Mouse (Mus musculus) lung, embryonic 16.5 days (tissue): Measurements from ENCODE around the gene Llgl1. TPM values are rescaled to one million over a fixed set of nuclear protein-coding genes. Genes with fewer than 3 reads are reported as not detected.

Experiments used
- ATAC-seq: fragments of 200-750 bp; cut with Nextera tagmentation; 2 replicates; pipeline ENCODE4 v1.8.0; 2017; ENCODE audit warnings: low read depth, mild to moderate bottlenecking, moderate library complexity
- H3K27ac ChIP-seq: fragments of 300-500 bp; sonication (generic); 2 replicates; pipeline ENCODE4 v1.5.1; 2014; ENCODE audit warnings: mild to moderate bottlenecking, control low read depth, low read length
- H3K27me3 ChIP-seq: fragments of 300-500 bp; sonication (generic); 2 replicates; pipeline ENCODE4 v1.6.1; 2014; ENCODE audit warnings: low read depth, low read length, mixed read lengths; ENCODE audit not compliant: control insufficient read depth, insufficient read depth
- H3K36me3 ChIP-seq: fragments of 300-500 bp; sonication (generic); 2 replicates; pipeline ENCODE4 v1.6.1; 2014; ENCODE audit warnings: low read length; ENCODE audit not compliant: control insufficient read depth, insufficient read depth
- H3K4me1 ChIP-seq: fragments of 300-500 bp; sonication (generic); replicated peaks from 2 replicates; pipeline ENCODE4 v1.6.1; 2014; ENCODE audit warnings: low read length, mixed read lengths; ENCODE audit not compliant: control insufficient read depth, insufficient read depth
- H3K4me2 ChIP-seq: fragments of 300-500 bp; sonication (generic); 2 replicates; pipeline ENCODE4 v1.6.1; 2014; ENCODE audit warnings: low read depth, low read length, control low read depth
- H3K4me3 ChIP-seq: fragments of 300-500 bp; sonication (generic); 2 replicates; pipeline ENCODE4 v1.5.1; 2014; ENCODE audit warnings: mild to moderate bottlenecking, low read length, control low read depth
- H3K9ac ChIP-seq: fragments of 300-500 bp; sonication (generic); 2 replicates; pipeline ENCODE4 v1.6.1; 2014; ENCODE audit warnings: low read length, control low read depth
- H3K9me3 ChIP-seq: fragments of 300-500 bp; sonication (generic); 2 replicates; pipeline ENCODE4 v1.6.1; 2016; ENCODE audit warnings: low read length; ENCODE audit not compliant: control insufficient read depth
- WGBS: fragments of 180-500 bp; shearing (Covaris S2); extraction: QIAGEN DNeasy Blood & Tissue Kit; methylation state at CpG from one replicate; pipeline ENCODE4 v1.1.7; 2014; 5-methylcytosine and 5-hydroxymethylcytosine counted together
- polyA plus RNA-seq: library from polyadenylated mRNA; unstranded; fragments of >200 nt; fragmentation: Nextera tagmentation; extraction: Ambion mirVana; gene quantifications from 2 replicates; pipeline ENCODE4 v1.2.1, GENCODE M21; 2015

The Llgl1 gene
- polyA plus RNA-seq, 1 experiment from 2014 or later = 51.3 TPM

DNA sequence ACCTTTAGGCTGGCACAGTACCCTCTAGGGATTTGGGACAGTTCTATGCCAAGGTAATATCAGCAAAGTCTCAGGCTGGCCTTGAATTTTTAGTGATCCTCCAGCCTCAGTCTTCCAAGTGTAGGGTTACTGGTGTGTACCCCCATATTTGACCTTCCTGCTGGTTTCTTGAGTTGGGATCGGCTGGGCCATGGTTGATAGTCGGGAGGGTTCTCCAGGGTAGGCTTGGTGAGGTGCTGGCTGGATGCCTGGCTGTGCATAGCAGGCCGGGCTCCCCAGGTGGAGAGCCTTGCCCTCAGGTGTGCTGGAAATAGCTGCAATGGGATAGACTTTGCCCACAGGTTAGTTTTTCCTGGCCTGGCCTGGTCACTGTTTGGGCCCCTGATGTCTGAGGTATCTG is 5.7 kb downstream of the Llgl1 start:
- H3K4me1 ChIP-seq = peaks cover 15% of the 10 kb centered on the region
- WGBS = 79% methylated on average over 3 of the region's 3 CpGs

DNA sequence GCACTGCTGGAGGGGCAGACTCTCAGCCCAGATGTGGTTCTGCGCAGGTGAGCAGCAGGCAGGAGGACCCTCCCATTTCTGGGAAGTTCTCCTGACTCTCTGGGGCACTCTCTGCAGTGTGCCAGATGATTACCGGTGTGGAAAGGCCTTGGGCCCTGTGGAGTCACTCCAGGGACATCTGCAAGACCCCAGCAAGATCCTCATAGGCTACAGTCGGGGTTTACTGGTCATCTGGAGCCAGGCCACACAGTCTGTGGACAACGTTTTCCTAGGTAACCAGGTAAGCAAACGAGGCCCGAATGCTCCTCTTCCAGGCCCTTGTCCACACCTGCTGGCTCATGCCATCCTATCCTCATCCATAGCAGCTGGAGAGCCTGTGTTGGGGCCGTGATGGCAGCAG is 6.6 kb downstream of the Llgl1 start:
- H3K9ac ChIP-seq = no peak overlapping the region
- no peak for ATAC-seq
- WGBS = 87% methylated on average over 7 of the region's 7 CpGs
- no peak overlapping the region for H3K4me2 ChIP-seq
- no peaks in the 10 kb centered on the region for H3K27me3 ChIP-seq
- H3K4me3 ChIP-seq = no peak overlapping the region
- H3K4me1 ChIP-seq = peaks cover 7% of the 10 kb centered on the region
- H3K36me3 ChIP-seq = peaks cover 41% of the 10 kb centered on the region
- no peak overlapping the region for H3K27ac ChIP-seq
- H3K9me3 ChIP-seq = no peaks in the 10 kb centered on the region

More for the DNA sequence above, 5.7 kb downstream of the Llgl1 start:
- H3K9ac ChIP-seq = no peak overlapping the region
- no peak overlapping the region for H3K4me3 ChIP-seq
- H3K4me2 ChIP-seq = no peak overlapping the region
- H3K9me3 ChIP-seq = no peaks in the 10 kb centered on the region
- no peak for ATAC-seq
- peaks cover 34% of the 10 kb centered on the region for H3K36me3 ChIP-seq
- no peaks in the 10 kb centered on the region for H3K27me3 ChIP-seq
- H3K27ac ChIP-seq = no peak overlapping the region

DNA sequence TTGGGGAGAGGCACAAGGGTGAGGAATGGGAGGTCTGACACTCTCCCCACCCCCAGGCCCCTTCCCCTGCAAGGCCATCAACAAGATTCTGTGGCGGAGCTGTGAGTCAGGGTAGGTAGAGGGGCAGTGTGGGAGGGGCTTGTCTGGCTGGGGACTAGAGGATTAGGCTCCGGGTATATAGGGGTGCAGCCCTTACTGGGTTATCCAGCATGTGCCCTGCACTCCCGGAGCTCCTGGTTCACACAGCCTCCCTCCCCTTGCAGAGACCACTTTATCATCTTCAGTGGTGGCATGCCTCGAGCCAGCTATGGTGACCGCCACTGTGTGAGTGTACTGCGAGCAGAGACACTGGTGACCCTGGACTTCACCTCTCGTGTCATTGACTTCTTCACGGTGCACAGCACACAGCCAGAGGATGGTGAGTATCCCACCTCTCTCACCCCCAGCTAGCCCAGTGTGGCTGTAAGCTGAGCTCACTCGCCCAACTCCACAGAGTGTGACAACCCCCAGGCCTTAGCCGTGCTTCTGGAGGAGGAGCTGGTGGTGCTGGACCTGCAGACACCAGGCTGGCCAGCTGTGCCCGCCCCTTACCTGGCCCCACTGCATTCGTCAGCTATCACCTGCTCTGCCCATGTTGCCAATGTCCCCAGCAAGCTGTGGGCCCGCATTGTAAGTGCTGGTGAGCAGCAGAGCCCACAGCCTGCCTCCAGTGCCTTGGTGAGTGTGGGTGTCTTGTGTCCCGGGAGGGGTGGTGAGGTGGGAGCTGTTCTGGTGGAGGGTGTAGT is 7.4 kb downstream of the Llgl1 start:
- Histone ChIP-seq H3K27me3 (no peaks in the 10 kb centered on the region), H3K9ac (no peak overlapping the region), H3K4me2 (no peak overlapping the region), H3K36me3 (peaks cover 43% of the 10 kb centered on the region), H3K4me1 (peaks cover 3% of the 10 kb centered on the region; the same call in 1 of the 2 replicates), H3K9me3 (no peaks in the 10 kb centered on the region), H3K27ac (no peak overlapping the region), H3K4me3 (no peak overlapping the region)
- 84% methylated on average over 14 of the region's 14 CpGs for WGBS
- no peak for ATAC-seq

DNA sequence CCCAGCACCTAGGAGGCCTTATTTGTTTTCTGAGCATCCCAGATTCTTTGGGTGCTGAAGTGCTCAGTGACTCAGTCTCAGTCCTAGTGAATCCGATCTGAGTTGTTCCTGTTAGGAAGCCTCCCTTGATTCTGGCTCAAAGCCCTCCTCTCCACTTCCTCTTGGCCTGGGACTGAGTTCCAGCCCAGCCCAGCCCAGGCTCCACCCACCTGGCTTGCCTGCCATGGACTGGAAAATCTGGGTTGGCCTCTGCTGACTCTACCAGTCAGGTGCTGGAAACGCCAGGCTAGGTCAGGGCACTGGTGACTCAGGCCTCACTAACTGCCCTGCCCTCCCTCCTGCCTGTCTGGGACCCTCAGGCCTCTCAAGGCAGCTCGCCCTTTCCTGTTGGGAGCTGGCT is 8.1 kb downstream of the Llgl1 start:
- Histone ChIP-seq H3K4me3 (no peak overlapping the region), H3K36me3 (peaks cover 51% of the 10 kb centered on the region), H3K4me2 (no peak overlapping the region), H3K27me3 (no peaks in the 10 kb centered on the region), H3K9ac (no peak overlapping the region), H3K27ac (no peak overlapping the region), H3K4me1 (peaks cover 3% of the 10 kb centered on the region; the same call in 1 of the 2 replicates), H3K9me3 (no peaks in the 10 kb centered on the region)
- WGBS = 56% methylated on average over 3 of the region's 3 CpGs
- peak; percentile 12; the same call in 1 of the 2 replicates for ATAC-seq

DNA sequence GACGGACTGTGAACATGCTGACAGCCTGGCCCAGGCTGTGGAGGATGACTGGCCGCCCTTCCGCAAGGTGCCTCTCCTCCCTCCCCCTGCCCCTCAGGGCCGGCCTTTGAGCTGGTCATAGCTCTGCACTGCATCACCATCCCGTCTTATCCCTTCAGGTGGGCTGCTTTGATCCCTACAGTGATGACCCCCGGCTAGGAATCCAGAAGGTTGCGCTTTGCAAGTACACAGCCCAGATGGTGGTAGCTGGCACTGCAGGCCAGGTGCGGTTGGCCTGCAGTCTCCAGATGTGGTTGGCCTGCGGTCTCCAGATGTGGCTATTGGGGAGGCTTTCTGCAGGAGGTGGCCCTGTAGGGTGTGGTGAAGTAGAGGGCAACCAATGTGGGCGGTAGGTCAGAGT is 9.1 kb downstream of the Llgl1 start:
- Histone ChIP-seq H3K27me3 (no peaks in the 10 kb centered on the region), H3K36me3 (peaks cover 58% of the 10 kb centered on the region), H3K9me3 (no peaks in the 10 kb centered on the region), H3K4me3 (no peak overlapping the region), H3K4me2 (no peak overlapping the region), H3K4me1 (peaks cover 3% of the 10 kb centered on the region; the same call in 1 of the 2 replicates), H3K9ac (no peak overlapping the region), H3K27ac (no peak overlapping the region)
- no peak for ATAC-seq
- WGBS = 90% methylated on average over 10 of the region's 10 CpGs

DNA sequence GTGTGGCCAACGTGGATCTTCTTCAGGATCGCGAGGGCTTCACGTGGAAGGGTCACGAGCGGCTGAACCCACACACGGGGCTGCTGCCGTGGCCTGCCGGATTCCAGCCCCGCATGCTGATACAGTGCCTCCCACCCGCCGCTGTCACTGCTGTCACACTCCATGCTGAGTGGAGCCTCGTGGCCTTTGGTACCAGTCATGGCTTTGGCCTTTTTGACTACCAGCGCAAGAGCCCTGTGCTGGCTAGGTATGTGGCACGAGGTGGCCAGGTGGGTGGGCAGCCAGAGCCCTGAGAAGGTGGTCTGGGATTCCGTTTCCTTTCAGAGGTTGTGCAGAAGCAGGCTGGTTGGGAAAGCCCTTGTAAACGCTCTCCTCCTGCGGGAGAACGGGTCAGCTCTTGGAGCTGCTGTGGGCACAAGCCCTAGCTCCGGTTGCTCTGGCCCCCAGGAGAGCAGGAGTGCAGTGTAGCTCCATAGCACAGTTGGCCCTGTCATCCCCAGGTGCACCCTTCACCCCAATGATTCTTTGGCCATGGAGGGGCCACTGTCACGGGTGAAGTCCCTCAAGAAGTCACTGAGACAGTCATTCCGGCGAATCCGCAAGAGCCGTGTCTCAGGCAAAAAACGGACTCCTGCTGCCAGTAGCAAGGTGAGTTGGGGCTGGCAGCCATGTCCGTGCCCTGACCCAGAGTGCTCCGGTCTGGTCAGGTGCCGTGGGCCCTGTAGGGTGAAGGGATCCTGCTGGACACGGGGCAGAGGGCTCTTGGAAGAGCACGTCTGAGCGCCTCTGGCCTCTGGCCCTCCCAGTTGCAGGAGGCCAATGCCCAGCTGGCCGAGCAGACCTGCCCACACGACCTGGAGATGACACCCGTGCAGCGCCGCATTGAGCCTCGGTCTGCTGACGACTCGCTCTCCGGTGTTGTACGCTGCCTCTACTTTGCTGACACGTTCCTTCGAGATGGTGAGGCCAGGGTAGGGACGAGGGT is 10.2 kb downstream of the Llgl1 start:
- Histone ChIP-seq H3K36me3 (peaks cover 68% of the 10 kb centered on the region), H3K4me2 (no peak overlapping the region), H3K9me3 (no peaks in the 10 kb centered on the region), H3K9ac (no peak overlapping the region), H3K27ac (no peak overlapping the region), H3K4me3 (no peak overlapping the region), H3K27me3 (no peaks in the 10 kb centered on the region), H3K4me1 (peaks cover 3% of the 10 kb centered on the region; the same call in 1 of the 2 replicates)
- no peak for ATAC-seq
- 89% methylated on average over 45 of the region's 45 CpGs for WGBS

DNA sequence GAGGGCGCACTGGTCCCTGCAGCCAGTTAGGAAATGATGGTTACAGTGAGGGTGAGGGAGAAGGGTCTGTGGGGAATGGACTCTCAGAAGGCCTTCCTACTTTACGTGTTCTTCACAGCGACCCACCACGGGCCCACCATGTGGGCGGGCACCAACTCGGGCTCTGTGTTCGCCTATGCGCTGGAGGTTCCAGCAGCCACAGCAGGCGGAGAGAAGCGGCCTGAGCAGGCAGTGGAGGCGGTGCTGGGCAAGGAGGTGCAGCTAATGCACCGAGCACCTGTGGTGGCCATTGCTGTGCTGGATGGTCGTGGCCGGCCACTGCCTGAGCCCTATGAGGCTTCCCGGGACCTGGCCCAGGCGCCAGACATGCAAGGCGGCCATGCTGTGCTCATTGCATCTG is 11.7 kb downstream of the Llgl1 start:
- no peak overlapping the region for H3K4me3 ChIP-seq
- H3K9me3 ChIP-seq = no peaks in the 10 kb centered on the region
- H3K36me3 ChIP-seq = peaks cover 75% of the 10 kb centered on the region
- H3K4me1 ChIP-seq = peaks cover 3% of the 10 kb centered on the region; the same call in 1 of the 2 replicates
- H3K27me3 ChIP-seq = no peaks in the 10 kb centered on the region
- no peak overlapping the region for H3K9ac ChIP-seq
- ATAC-seq = no peak
- H3K4me2 ChIP-seq = no peak overlapping the region
- H3K27ac ChIP-seq = no peak overlapping the region
- WGBS = 90% methylated on average over 17 of the region's 17 CpGs

DNA sequence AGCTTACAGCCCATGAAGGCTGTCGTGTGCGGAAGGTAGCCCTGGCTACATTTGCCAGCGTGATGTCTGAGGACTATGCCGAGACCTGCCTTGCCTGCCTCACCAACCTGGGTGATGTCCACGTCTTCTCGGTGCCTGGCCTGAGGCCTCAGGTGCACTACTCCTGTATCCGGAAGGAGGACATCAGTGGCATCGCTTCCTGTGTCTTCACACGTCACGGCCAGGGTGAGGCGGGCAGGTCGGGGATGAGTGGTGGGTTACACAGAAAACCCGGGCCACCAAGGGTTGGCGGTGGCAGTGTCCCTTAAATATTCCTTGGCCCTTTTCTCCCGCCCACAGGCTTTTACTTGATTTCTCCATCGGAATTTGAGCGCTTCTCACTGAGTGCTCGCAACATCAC is 12.5 kb downstream of the Llgl1 start:
- Histone ChIP-seq H3K36me3 (peaks cover 75% of the 10 kb centered on the region), H3K9ac (no peak overlapping the region), H3K9me3 (no peaks in the 10 kb centered on the region), H3K4me3 (no peak overlapping the region), H3K4me2 (no peak overlapping the region), H3K27ac (no peak overlapping the region), H3K27me3 (no peaks in the 10 kb centered on the region), H3K4me1 (peaks cover 3% of the 10 kb centered on the region; the same call in 1 of the 2 replicates)
- WGBS = 90% methylated on average over 18 of the region's 18 CpGs
- no peak for ATAC-seq

DNA sequence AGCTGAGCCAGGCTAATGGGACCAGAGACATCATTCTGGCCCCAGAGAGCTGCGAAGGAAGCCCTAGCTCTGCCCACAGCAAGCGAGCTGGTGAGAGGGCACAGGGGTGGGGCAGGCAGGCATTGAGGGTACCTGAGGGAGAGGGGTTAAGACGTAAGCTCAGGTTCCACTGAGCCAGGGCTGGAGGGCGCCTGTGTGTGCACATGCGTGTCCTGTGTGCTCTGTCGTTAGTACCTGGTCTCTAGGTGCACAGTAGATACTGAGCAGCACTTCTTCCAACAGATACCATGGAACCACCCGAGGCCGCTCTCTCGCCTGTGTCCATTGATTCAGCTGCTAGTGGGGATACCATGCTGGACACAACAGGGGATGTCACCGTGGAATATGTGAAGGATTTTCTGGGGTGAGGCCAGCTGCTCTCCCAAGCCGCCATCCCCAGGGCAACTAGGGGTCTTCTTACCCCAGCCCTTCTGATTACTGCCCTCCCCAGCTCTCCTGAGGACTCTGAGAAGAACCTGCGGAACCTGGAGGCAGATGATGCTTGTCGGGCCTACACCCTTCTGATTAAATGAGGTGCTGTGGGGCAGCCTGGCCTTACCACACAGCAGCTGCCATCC is 13.2 kb downstream of the Llgl1 start:
- H3K27ac ChIP-seq = no peak overlapping the region
- H3K4me2 ChIP-seq = no peak overlapping the region

More for the DNA sequence above, 13.2 kb downstream of the Llgl1 start:
- no peaks in the 10 kb centered on the region for H3K27me3 ChIP-seq
- ATAC-seq = no peak
- peaks cover 75% of the 10 kb centered on the region for H3K36me3 ChIP-seq
- no peak overlapping the region for H3K4me3 ChIP-seq
- H3K9me3 ChIP-seq = no peaks in the 10 kb centered on the region
- no peaks in the 10 kb centered on the region for H3K4me1 ChIP-seq
- H3K9ac ChIP-seq = no peak overlapping the region
- WGBS = 92% methylated on average over 13 of the region's 13 CpGs
